Mouse (Mus musculus) kidney, embryonic 14.5 days (tissue): ENCODE data around the gene Phka2. TPM values are rescaled to one million over a fixed set of nuclear protein-coding genes. Genes with fewer than 3 reads are reported as not detected.

Experiments used
- ATAC-seq: fragments of 200-750 bp; cut with Nextera tagmentation; 2 replicates; pipeline ENCODE4 v1.8.0; 2017; ENCODE audit warnings: moderate number of reproducible peaks, mild to moderate bottlenecking, moderate TSS enrichment, moderate library complexity; ENCODE audit not compliant: low FRiP score, low TSS enrichment
- H3K27ac ChIP-seq: fragments of 300-500 bp; sonication (generic); 2 replicates; pipeline ENCODE4 v1.5.1; 2014; ENCODE audit warnings: low read depth, mild to moderate bottlenecking, low read length, moderate library complexity, mixed read lengths
- H3K27me3 ChIP-seq: fragments of 300-500 bp; sonication (generic); 2 replicates; pipeline ENCODE4 v1.6.1; 2014; ENCODE audit warnings: mild to moderate bottlenecking, low read length; ENCODE audit not compliant: control insufficient read depth, insufficient read depth
- H3K36me3 ChIP-seq: fragments of 300-500 bp; sonication (generic); 2 replicates; pipeline ENCODE4 v1.6.1; 2014; ENCODE audit warnings: low read length, mixed read lengths; ENCODE audit not compliant: control insufficient read depth, insufficient read depth
- H3K4me1 ChIP-seq: fragments of 300-500 bp; sonication (generic); 2 replicates; pipeline ENCODE4 v1.6.1; 2014; ENCODE audit warnings: low read length, mixed read lengths; ENCODE audit not compliant: control insufficient read depth, insufficient read depth
- H3K4me2 ChIP-seq: fragments of 300-500 bp; sonication (generic); replicated peaks from 2 replicates; pipeline ENCODE4 v1.6.1; 2014; ENCODE audit warnings: low read depth, mild to moderate bottlenecking, low read length
- H3K4me3 ChIP-seq: fragments of 300-500 bp; sonication (generic); 2 replicates; pipeline ENCODE4 v1.5.1; 2014; ENCODE audit warnings: mild to moderate bottlenecking, low read length
- H3K9ac ChIP-seq: fragments of 300-500 bp; sonication (generic); 2 replicates; pipeline ENCODE4 v1.6.1; 2014; ENCODE audit warnings: low read depth, mild to moderate bottlenecking, low read length, moderate library complexity
- H3K9me3 ChIP-seq: fragments of 300-500 bp; sonication (generic); 2 replicates; pipeline ENCODE4 v1.6.1; 2016; ENCODE audit warnings: low read length; ENCODE audit not compliant: control insufficient read depth
- WGBS: fragments of 180-500 bp; shearing (Covaris S2); extraction: QIAGEN DNeasy Blood & Tissue Kit; methylation state at CpG from one replicate; pipeline ENCODE4 v1.1.7; 2014; 5-methylcytosine and 5-hydroxymethylcytosine counted together
- polyA plus RNA-seq: library from polyadenylated mRNA; unstranded; fragments of >200 nt; fragmentation: Nextera tagmentation; extraction: Ambion mirVana; gene quantifications from 2 replicates; pipeline ENCODE4 v1.2.1, GENCODE M21; 2014

The Phka2 gene
- polyA plus RNA-seq, 1 experiment from 2014 or later: 20.6 TPM

- no peak overlapping the region for H3K4me2 ChIP-seq
- 34% methylated on average over 3 of the region's 3 CpGs for WGBS
- no peak overlapping the region for H3K4me3 ChIP-seq
- no peaks in the 10 kb centered on the region for H3K9me3 ChIP-seq
- H3K27me3 ChIP-seq: no peaks in the 10 kb centered on the region; the same call in 1 of the 2 replicates
- no peak overlapping the region for H3K9ac ChIP-seq
- H3K4me1 ChIP-seq: no peaks in the 10 kb centered on the region
- H3K27ac ChIP-seq: no peak overlapping the region
- ATAC-seq: no peak
- H3K36me3 ChIP-seq: no peaks in the 10 kb centered on the region
Measured at GRCm38 (mm10) chrX:160609849-160610248, 107.9 kb downstream of the Phka2 start.

DNA sequence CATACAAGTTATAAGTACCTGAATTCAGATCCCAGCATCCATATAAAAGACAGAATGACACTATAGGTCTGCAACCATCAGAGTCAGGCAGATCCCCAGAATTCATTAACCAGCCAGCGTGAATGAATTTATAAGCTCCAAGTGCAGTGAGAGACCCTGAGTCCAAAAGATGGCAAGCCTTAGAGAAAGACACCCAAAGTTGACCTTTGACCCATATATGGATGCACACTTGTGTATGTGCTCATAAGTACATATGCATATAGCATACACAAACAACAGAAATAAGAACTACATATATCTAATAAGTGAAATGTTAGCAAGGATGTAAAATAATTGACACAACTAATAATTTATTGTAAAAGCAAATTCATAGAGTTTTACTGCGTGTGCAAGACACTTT, 108.5 kb downstream of the Phka2 start:
- Histone ChIP-seq H3K27ac (no peak overlapping the region), H3K36me3 (no peaks in the 10 kb centered on the region), H3K9ac (no peak overlapping the region), H3K9me3 (no peaks in the 10 kb centered on the region), H3K27me3 (no peaks in the 10 kb centered on the region; the same call in 1 of the 2 replicates), H3K4me1 (no peaks in the 10 kb centered on the region), H3K4me3 (no peak overlapping the region), H3K4me2 (no peak overlapping the region)
- ATAC-seq: no peak
- WGBS: 84% methylated on average over 2 of the region's 2 CpGs

- no peaks in the 10 kb centered on the region; the same call in 1 of the 2 replicates for H3K27me3 ChIP-seq
- H3K9ac ChIP-seq: no peak overlapping the region
- H3K36me3 ChIP-seq: no peaks in the 10 kb centered on the region
- H3K4me3 ChIP-seq: no peak overlapping the region
- H3K9me3 ChIP-seq: no peaks in the 10 kb centered on the region
- no peaks in the 10 kb centered on the region for H3K4me1 ChIP-seq
- no peak overlapping the region for H3K4me2 ChIP-seq
- ATAC-seq: no peak
- 47% methylated on average over 4 of the region's 4 CpGs for WGBS
- no peak overlapping the region for H3K27ac ChIP-seq
Measured at GRCm38 (mm10) chrX:160610882-160611644, 109.1 kb downstream of the Phka2 start.

Other genes with a start within 250 kb of the Phka2 start
- gene Adgrg2, start 111.5 kb upstream of the Phka2 start, polyA plus RNA-seq: 0.69 and 0.99 TPM in 2 replicates
- gene Ppef1, start 233.6 kb downstream of the Phka2 start, polyA plus RNA-seq: not detected in 2 replicates